Mouse (Mus musculus): Measurements from ENCODE around the gene Dkkl1. TPM values are rescaled to one million over a fixed set of nuclear protein-coding genes. Genes with fewer than 3 reads are reported as not detected.

Gene Dkkl1
- polyA plus RNA-seq, 1 experiment from 2014 or later, result 1.0 TPM

DNA sequence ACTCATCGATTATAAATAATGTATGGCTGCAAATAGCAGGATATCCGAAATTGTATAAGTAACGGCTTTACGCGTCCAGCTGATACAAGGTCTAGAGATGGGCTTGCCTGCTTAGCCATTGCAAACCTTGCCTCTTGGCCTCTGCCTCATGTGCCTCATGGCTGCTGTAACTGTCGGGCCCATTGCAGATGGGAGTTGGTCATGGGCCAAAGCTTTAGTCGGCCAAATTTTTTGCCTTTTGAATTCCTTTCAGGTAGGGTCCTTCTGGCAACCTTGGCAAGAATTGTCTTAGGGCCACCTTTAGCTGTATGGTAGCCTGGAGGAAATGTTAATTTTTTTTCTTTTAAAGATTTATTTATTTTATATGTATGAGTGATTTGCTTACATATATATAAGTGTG lies 12.9 kb upstream of the Dkkl1 start:
- no peaks in the 10 kb centered on the region for H3K4me1 ChIP-seq (replicated peaks)
- ATAC-seq, result no peak
- no peak overlapping the region for H3K4me2 ChIP-seq (replicated peaks)
- H3K36me3 ChIP-seq, result peaks cover 45% of the 10 kb centered on the region; the same call in 1 of the 2 replicates
- WGBS, result 86% methylated on average over 7 of the region's 7 CpGs
- H3K9ac ChIP-seq, result no peak overlapping the region
- no peaks in the 10 kb centered on the region for H3K27me3 ChIP-seq (replicated peaks)
- no peaks in the 10 kb centered on the region for H3K9me3 ChIP-seq
- H3K4me3 ChIP-seq (replicated peaks), result no peak overlapping the region
- no peak overlapping the region for H3K27ac ChIP-seq

- Histone ChIP-seq H3K9ac (no peak overlapping the region), H3K4me2 (replicated peaks) (no peak overlapping the region), H3K27ac (no peak overlapping the region), H3K27me3 (replicated peaks) (no peaks in the 10 kb centered on the region), H3K36me3 (peaks cover 34% of the 10 kb centered on the region; the same call in 1 of the 2 replicates), H3K9me3 (no peaks in the 10 kb centered on the region), H3K4me1 (replicated peaks) (peaks cover 16% of the 10 kb centered on the region), H3K4me3 (replicated peaks) (no peak overlapping the region)
- no peak for ATAC-seq
- WGBS, result 73% methylated on average over 2 of the region's 2 CpGs
These were observed 9.7 kb upstream of the Dkkl1 start for GRCm38 (mm10) chr7:45221680-45222079.

- H3K4me2 ChIP-seq (replicated peaks), result peak overlapping the region; percentile 84
- peak; percentile 85 for ATAC-seq
- peaks cover 19% of the 10 kb centered on the region for H3K4me1 ChIP-seq (replicated peaks)
- 2% methylated on average over 13 of the region's 13 CpGs for WGBS
- H3K9me3 ChIP-seq, result no peaks in the 10 kb centered on the region
- H3K4me3 ChIP-seq (replicated peaks), result peak overlapping the region; percentile 73
- H3K36me3 ChIP-seq, result peaks cover 14% of the 10 kb centered on the region; the same call in 1 of the 2 replicates
- H3K9ac ChIP-seq, result peak overlapping the region; percentile 94
- peak overlapping the region; percentile 89 for H3K27ac ChIP-seq
- peaks cover 2% of the 10 kb centered on the region; the same call in 1 of the 2 replicates for H3K27me3 ChIP-seq (replicated peaks)
These were observed 4.7 kb upstream of the Dkkl1 start for GRCm38 (mm10) chr7:45216442-45217183.

DNA sequence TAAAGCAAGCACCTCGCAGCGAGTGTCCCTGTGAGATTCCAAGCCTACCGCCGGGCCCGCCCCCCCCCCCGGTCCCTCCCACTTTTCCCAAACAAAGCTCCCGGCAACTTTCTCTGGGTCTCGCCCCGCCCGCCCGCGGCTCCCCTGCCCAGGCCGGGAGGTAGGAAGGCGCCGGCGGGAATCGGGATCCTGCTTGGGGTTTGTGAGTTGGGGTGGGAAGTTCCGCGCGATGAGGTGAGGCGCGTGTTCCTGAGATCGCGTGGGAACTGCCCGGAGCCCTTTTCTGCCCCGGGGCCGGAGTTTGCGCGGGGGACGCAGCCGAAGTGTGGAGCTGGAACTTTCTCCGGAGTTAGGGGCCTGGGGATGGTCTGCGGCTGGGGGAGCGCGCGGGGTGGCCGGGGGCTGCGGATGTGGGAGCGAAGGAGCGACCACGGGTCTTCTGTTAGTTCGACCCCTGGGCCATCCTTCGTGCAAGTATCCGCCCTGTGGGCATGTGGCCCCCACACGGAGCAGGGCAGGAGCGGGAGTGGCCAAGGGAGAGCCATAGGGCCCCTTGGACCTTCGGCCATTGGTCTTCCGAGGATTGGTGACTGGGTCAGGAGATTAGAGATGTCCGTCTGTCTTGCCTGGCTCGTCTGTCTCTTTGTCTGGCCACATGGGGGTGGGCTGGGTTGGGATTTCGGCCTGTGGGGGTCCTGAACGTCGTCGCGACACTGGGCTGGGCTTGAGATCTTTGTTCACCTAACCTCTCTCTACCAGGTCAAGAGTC lies 3.9 kb upstream of the Dkkl1 start, which contains the start of gene Tead2:
Tead2 (plus strand) TSS at position 81 of the 769 bp plus-strand sequence.
- Histone ChIP-seq H3K36me3 (peaks cover 10% of the 10 kb centered on the region; the same call in 1 of the 2 replicates), H3K9me3 (no peaks in the 10 kb centered on the region), H3K4me3 (replicated peaks) (peak within 1 kb of the TSS; percentile 73), H3K4me2 (replicated peaks) (peak within 1 kb of the TSS; percentile 84), H3K27me3 (replicated peaks) (peaks cover 10% of the 10 kb centered on the region), H3K9ac (peak within 1 kb of the TSS; percentile 94), H3K27ac (peak within 1 kb of the TSS; percentile 89), H3K4me1 (replicated peaks) (peaks cover 22% of the 10 kb centered on the region)
- ATAC-seq, result peak; percentile 67
- WGBS, result 1% methylated on average over 54 of the region's 55 CpGs

DNA sequence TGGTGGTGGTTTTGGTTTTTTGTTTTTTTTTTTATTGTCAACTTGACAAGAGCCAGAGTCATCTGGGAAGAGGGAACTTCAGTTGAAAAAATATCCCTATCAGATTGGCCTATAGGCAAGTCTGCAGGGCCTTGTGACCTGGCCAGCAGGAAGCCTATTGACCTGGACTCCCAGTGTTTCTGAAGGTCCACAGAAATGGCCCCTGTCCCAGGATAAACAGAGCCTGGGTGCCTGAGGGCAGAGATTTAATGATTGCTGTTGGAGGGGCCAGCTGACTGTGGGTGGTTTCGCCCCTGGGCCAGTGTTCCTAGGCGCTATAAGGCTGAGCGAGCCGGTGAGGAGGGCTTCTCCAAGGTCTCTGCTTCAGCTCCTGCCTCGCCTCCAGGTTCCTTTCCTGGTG lies 1.8 kb upstream of the Dkkl1 start:
- no peak for ATAC-seq
- Histone ChIP-seq H3K36me3 (no peaks in the 10 kb centered on the region), H3K9me3 (no peaks in the 10 kb centered on the region), H3K4me2 (replicated peaks) (no peak overlapping the region), H3K27ac (no peak overlapping the region), H3K4me3 (replicated peaks) (no peak overlapping the region), H3K9ac (no peak overlapping the region), H3K4me1 (replicated peaks) (peaks cover 19% of the 10 kb centered on the region), H3K27me3 (replicated peaks) (peaks cover 10% of the 10 kb centered on the region)
- 67% methylated on average over 5 of the region's 5 CpGs for WGBS

GRCm38 (mm10) chr7:45212356-45212755 lies 409 bp upstream of the Dkkl1 start:
- no peak overlapping the region for H3K9ac ChIP-seq
- H3K4me2 ChIP-seq (replicated peaks), result no peak overlapping the region

DNA sequence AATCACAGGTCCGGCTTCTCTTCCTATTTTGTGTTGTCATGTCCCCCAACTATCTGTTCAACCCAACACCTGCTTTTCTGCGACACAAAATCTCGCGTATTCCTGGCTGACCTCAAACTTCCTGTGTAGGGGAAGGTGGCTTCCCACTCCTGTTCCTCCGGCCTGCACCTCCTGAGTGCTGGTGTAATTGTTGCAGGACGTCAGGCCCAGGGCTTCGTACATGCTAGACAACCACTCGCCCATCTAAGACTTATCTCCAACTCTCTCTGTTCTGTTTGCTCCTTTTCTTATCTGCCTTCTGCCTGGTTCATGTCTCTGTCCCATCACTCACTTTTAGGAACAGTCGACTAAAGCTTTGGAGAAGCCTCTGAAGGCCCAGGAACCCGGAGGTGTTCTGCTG lies 877 bp downstream of the Dkkl1 start:
- H3K9ac ChIP-seq, result no peak overlapping the region
- 58% methylated on average over 10 of the region's 10 CpGs for WGBS
- H3K9me3 ChIP-seq, result no peaks in the 10 kb centered on the region
- H3K4me3 ChIP-seq (replicated peaks), result no peak overlapping the region
- H3K4me2 ChIP-seq (replicated peaks), result no peak overlapping the region
- peaks cover 6% of the 10 kb centered on the region; the same call in 1 of the 2 replicates for H3K4me1 ChIP-seq (replicated peaks)
- H3K36me3 ChIP-seq, result no peaks in the 10 kb centered on the region
- H3K27me3 ChIP-seq (replicated peaks), result peaks cover 10% of the 10 kb centered on the region
- no peak for ATAC-seq
- no peak overlapping the region for H3K27ac ChIP-seq

More at GRCm38 (mm10) chr7:45212356-45212755, 409 bp upstream of the Dkkl1 start:
- ATAC-seq, result no peak
- WGBS, result 74% methylated on average over 7 of the region's 7 CpGs
- H3K36me3 ChIP-seq, result no peaks in the 10 kb centered on the region
- H3K9me3 ChIP-seq, result no peaks in the 10 kb centered on the region
- H3K27ac ChIP-seq, result no peak overlapping the region
- peaks cover 10% of the 10 kb centered on the region for H3K27me3 ChIP-seq (replicated peaks)
- peaks cover 11% of the 10 kb centered on the region for H3K4me1 ChIP-seq (replicated peaks)
- no peak overlapping the region for H3K4me3 ChIP-seq (replicated peaks)

DNA sequence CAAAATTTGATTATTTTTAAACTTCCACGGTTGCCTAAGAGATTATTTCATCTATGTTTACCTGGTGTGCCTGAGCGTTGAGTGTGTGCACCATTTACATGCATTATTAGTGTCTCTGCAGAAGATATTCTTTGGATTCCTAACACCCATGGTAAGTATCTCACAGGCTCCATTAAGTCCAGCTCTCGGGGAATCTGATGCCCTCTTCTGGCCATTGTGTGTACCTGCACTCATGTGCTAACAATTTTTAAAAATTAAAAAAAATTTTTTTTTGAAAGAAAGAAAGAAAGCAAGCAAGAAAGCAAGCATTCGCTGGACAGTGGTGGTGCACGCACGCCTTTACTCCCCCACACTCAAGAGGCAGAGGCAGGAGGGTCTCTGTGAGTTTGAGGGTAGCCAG lies 3.7 kb downstream of the Dkkl1 start:
- H3K36me3 ChIP-seq, result no peaks in the 10 kb centered on the region
- H3K9me3 ChIP-seq, result no peaks in the 10 kb centered on the region
- H3K4me1 ChIP-seq (replicated peaks), result peaks cover 6% of the 10 kb centered on the region; the same call in 1 of the 2 replicates
- no peak overlapping the region for H3K4me2 ChIP-seq (replicated peaks)
- no peak overlapping the region for H3K4me3 ChIP-seq (replicated peaks)
- WGBS, result 76% methylated on average over 6 of the region's 6 CpGs
- H3K27ac ChIP-seq, result no peak overlapping the region
- H3K27me3 ChIP-seq (replicated peaks), result peaks cover 10% of the 10 kb centered on the region
- no peak overlapping the region for H3K9ac ChIP-seq
- ATAC-seq, result no peak

DNA sequence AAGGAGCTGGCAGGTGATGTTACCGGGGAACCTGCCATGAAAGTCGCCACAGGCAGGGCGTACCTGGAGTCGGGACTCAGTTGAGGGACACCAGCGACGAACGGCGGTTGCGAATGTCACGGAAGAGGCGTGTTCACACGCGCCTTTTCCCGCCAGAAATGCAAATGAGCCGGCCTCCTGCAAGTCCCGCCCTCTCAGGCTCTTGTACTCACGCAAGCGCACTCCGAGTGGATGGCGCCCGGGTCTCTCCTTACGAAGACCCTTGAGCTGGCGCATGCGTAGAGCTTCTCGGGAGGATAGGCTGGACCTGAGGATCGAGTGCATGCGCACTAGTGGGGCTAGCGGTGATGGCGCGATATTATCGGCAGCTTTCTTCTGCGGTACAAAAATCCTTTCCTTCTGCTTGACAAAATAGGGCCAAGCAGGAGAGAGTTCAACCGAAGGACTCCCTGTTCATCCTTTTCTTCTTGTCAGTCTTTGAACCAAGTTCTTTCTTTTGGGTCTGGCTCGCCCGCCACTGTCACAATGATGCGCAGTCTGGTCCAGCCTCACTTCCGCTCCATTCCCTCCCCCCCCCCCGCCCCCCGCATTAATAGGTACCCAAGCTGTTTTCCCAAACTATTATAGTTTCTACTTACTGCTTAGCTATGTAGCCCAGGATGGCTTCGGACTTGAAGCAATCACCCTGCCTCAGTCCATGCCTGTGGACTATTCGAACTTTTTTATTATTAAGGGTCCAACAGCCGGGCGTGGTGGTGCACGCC lies 7.4 kb downstream of the Dkkl1 start, which contains the start of gene Ccdc155:
Ccdc155 (minus strand) TSS at position 513 of the 764 bp plus-strand sequence.
- 8% methylated on average over 44 of the region's 44 CpGs for WGBS
- ATAC-seq, result peak; percentile 95

GRCm38 (mm10) chr7:45202654-45203053 lies 9.3 kb downstream of the Dkkl1 start:
- Histone ChIP-seq H3K9ac (no peak overlapping the region), H3K27me3 (replicated peaks) (0 out of 2 replicates have a peak, but pooled peaks cover 6% of the 10 kb centered on the region), H3K27ac (no peak overlapping the region), H3K4me3 (replicated peaks) (no peak overlapping the region), H3K36me3 (no peaks in the 10 kb centered on the region), H3K9me3 (no peaks in the 10 kb centered on the region), H3K4me1 (replicated peaks) (no peaks in the 10 kb centered on the region), H3K4me2 (replicated peaks) (no peak overlapping the region)
- no peak for ATAC-seq
- WGBS, result 34% methylated on average over 10 of the region's 10 CpGs

More for the DNA sequence above, 7.4 kb downstream of the Dkkl1 start, which contains the start of gene Ccdc155:
- H3K4me3 ChIP-seq (replicated peaks), result peak within 1 kb of the TSS; percentile 43
- no peaks in the 10 kb centered on the region for H3K9me3 ChIP-seq
- peak within 1 kb of the TSS; percentile 68 for H3K4me2 ChIP-seq (replicated peaks)
- no peak within 1 kb of the TSS for H3K27ac ChIP-seq
- H3K27me3 ChIP-seq (replicated peaks), result 0 out of 2 replicates have a peak, but pooled peaks cover 6% of the 10 kb centered on the region
- no peaks in the 10 kb centered on the region for H3K4me1 ChIP-seq (replicated peaks)
- peak within 1 kb of the TSS; percentile 28 for H3K9ac ChIP-seq
- H3K36me3 ChIP-seq, result no peaks in the 10 kb centered on the region

DNA sequence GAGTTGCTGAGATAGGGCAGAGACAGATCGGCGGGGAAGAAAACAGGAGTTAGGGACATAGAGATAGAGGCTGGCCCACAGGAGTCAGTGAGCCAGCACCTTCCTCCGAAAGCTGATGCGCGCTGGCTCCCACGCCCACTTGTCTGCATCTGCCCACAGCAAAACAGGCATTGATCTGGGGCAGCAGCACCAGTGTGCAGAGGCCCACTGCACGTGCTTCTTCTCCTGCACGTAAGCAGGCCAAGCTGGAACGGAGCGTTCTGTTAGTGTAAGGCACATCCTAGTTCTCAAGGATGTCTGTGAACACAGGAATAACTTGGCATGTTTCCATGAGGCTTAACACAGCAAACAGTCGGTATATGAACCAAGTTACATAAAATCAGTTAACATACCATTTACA lies 13.0 kb downstream of the Dkkl1 start:
- no peak overlapping the region for H3K4me3 ChIP-seq (replicated peaks)
- H3K36me3 ChIP-seq, result no peaks in the 10 kb centered on the region
- H3K27ac ChIP-seq, result no peak overlapping the region
- no peaks in the 10 kb centered on the region for H3K9me3 ChIP-seq
- peaks cover 8% of the 10 kb centered on the region; the same call in 1 of the 2 replicates for H3K27me3 ChIP-seq (replicated peaks)
- no peaks in the 10 kb centered on the region for H3K4me1 ChIP-seq (replicated peaks)
- no peak for ATAC-seq
- no peak overlapping the region for H3K9ac ChIP-seq
- H3K4me2 ChIP-seq (replicated peaks), result no peak overlapping the region
- WGBS, result 81% methylated on average over 11 of the region's 11 CpGs
